Mouse (Mus musculus) thymus, postnatal 0 days (tissue): ENCODE measurements around the gene D8Ertd738e. TPM values are rescaled to one million over a fixed set of nuclear protein-coding genes. Genes with fewer than 3 reads are reported as not detected.

Experiments
- DNase-seq: peaks from one replicate; pipeline ENCODE4 v3.0.0-alpha.2; 2015; ENCODE audit warnings: low spot score
- polyA plus RNA-seq: library from polyadenylated mRNA; unstranded; fragments of >200 nt; fragmentation: Nextera tagmentation; extraction: Ambion mirVana; gene quantifications from 2 replicates; pipeline ENCODE4 v1.2.1, GENCODE M21; 2015

Gene D8Ertd738e
- 403 and 424 TPM in 2 replicates for polyA plus RNA-seq

DNA sequence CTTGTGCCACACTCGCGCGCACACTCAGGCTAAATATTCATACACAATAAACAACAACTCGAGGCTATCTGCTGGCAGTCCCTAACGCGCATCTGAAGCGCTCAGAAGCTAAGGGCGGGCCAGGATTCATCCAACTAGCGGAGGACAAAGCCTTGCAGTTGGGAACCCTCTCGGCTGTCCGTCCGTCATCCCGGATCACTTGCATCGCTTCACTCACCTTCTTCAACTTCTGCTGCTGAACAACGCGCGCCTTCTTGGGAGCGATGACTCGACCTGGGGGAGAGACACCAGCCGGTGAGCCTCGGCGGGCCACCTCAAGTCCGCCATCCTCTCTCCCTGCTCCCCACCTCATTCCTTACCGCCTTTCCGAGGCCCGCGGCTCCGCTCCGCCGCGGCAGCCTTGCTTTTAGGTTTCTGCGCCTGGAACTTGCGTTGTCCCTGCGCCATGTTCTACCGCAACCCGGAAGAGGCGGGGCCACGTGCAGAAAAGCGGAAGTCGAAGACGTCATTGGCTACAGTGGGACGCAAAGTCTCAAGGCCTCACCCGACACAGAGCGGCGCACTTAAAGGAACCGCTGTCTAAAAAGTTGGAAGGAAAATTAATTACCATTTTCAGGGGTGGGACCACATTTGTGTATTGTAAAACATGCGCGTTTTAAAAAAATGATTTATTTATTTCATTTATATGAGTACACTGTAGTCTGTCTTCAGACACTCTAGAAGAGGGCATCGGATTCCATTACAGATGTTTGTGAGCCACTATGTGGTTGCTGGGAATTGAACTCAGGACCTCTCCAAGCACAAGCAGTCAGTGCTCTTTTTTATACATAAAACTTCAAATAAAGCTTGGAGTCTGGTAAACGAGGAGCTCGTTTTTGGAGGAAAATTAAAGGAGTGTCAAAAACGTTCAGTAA lies at the start of gene D8Ertd738e:
TSS of gene D8Ertd738e (minus strand) at position 463 of the 914 bp plus-strand sequence.
- DNase-seq, result peak; percentile 96

DNA sequence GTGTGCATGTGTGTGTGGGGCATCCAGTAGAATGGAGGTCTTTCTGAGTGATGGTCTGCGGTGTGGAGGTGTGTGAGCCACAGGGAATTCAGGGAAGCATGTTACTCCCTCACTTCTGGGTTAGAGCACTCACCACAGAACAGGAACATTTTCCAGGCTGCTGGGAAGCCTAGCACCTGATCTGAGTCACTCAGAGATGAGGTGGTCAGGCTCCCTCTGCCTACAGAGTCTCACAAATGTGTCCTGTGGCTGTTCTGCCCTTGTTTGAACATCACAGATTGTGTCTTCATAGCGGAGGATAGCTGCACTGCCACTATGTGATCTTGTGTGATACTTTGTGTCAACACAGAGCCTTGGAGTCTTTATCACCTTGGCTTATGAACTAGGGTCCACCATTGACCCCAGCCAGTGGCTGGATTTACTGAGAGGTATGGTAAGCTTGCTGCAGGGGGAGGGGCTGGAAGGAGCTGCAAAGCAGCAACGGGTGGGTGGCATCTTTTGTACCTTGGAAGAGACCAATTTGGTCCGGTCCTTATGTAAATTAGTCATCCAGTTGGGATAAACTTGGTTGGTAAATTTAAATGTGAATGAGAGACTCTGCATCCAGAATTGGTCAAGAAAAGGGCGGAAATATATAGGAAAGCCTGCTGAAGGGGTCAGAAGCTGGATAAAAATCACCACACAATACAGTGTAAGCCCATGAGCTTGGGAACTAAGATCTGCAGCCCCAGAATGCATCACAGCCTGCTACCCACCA lies 47.7 kb upstream of the D8Ertd738e start:
- DNase-seq, result no peak

DNA sequence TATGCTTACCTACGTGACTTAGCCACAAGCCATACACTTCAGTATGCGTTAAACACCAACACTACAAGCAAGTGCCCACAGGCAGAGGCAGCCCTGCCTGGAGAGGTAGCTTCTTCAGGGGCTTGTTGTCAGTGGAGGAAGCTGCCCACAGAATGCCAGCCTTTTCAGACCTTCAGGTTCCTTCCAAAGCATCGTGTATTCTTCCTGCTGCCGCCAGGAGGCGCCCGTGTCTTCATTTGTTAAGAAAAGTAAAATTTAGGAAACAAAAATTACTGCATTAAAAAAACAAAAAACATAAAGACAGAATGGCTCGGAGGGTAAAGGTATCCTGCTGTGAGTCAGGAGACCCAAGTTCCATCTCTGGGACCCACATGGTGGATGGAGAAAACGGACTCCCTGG lies 42.2 kb upstream of the D8Ertd738e start:
- DNase-seq, result peak; percentile 76

DNA sequence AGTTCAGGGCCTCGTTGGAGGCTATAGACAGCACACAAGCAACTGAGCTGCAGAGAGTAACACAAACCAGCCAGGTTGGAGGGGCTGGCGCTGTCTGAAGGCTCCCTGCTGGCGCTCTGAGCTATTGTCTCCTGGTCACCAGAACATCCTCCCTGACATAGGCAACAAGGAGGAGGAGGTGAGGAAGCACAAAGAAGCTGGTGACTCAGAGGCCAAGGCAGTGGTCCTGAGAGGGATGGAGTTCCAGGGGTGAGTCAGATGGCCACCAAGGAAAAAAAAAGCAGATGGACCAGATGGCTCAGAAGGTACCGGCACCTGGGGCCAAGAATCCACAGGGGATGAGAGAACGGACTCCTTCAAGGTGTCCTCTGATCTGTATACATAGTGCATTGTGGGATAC lies 41.6 kb upstream of the D8Ertd738e start:
- DNase-seq, result no peak

DNA sequence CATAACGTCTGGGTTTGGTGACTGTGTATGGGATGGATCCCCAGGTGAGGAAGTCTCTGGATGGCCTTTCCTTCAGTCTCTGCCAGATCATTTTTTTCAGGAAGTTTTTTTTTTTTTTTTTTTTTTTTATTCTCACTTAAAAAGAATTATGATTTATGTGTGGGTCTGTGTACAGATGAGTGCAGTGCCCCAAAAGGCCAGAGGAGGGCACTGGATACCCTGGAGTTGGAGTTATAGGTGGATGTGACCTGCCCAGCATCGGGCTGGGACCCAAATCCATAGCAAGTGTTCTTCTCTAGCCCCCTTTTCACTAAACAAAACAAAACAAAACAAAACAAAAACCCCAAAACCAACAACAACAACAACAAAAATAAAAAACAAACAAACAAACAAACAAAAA lies 39.4 kb upstream of the D8Ertd738e start:
- peak; percentile 40 for DNase-seq

DNA sequence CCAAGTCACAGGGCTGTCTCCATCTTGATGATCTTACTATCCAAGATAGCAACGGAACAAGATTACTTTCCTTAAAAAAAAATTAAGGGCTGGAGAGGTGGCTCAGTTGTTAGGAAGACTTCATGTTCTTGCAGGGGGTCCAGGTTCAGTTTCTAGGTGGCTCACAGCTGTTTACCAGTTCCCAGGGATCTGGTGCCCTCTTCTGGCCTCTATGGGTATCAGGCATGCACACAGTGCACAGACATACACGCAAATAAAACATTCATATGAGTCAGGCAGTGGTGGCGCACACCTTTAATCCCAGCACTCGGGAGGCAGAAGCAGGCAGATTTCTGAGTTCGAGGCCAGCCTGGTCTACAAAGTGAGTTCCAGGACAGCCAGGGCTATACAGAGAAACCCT lies 36.1 kb upstream of the D8Ertd738e start:
- DNase-seq, result peak; percentile 72

DNA sequence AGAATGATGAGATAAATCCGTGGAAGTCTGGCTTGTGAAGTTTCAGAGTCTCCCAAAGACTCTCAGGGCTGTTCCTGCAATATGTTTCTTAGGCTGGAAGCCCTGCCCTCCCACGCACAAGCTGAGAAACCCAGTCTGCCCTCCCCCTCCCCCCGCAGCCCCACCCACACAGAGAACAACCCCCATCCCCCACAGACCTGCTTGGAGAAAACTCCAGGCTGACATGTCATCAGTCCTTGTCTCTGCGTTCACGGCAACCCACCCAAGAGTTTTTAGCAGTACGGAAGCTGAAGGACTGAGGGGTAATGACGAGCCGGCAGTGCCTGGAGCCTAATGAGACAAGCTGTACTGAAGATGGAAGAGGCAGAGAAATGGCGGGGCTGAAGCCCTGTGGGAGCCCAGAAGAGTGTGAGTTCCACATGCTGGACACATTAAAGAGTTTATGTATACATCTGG lies 35.1 kb upstream of the D8Ertd738e start:
- DNase-seq, result no peak

DNA sequence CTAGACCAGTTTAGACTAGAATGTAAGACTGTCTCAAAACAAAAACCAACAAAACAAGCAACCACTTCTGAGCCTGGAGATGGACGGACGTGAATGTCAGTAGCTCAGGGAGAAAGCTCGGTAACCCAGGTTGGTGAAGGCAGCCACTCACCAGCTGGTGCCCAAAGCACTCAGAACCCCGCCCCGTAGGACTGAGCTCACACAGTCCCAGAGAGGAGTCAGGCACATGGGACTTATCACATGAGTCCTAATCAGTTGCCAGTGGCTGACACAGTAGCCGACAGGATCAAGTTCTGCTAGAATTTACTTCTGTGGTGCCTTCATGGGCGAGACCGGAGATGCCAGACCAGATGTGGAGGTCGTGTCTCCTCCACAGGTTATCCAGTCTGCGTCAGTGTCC lies 31.3 kb upstream of the D8Ertd738e start:
- DNase-seq, result no peak

DNA sequence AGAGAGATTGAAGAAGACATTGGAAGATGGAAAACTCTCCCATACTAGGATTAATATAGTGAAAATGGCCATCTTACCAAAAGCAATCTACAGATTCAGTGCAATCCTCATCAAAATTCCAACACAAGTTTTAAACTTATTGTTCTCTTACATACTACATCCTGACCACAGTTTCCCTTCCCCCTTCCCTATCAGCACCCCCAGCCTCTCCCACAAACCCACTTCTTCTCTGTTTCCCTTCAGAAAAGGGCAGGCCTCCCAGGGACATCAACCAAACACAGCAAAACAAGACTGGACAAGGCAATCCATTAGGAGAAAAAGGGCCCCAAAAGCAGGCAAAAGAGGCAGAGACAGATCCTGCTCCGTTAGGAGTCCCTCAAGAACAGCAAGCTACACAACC lies 26.9 kb upstream of the D8Ertd738e start:
- DNase-seq, result no peak

DNA sequence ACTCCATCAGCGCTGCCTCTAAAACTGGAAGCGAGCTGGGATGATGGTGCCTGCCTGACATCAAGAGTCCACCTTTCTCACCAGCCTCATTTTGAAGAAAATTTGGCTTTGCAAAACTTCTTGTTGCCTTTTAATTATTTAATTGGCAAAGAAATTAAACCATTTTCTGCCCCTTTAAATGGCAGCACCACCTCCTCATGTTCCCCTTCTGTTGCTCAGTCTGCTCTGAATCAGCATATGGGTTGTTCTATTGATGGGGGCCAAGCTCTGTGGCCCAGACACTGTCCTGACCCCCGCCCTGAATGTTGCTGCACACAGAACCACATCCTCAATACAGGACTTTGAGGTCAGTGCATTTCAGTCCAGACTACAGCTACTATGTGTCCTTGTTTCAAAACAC lies 24.4 kb upstream of the D8Ertd738e start:
- no peak for DNase-seq

DNA sequence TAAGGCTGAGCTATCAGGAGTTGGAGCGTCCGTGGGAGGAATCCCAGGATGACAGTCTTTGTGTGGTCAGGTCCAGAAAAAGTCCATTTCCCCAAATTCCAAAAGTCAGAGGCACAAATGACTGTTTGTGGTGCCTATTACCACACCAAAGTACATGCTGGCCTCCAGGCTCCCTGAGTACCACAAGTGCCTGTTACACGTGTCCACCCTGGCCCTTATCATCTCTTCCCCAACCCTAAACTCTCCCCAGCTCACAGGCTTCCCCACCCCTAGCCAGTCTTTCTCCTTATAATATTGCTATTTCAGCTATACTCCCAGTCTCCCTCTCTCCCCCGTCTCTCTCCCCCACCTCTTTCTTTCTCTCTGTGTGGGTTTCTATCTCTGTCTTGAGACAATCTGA lies 22.8 kb upstream of the D8Ertd738e start:
- no peak for DNase-seq

DNA sequence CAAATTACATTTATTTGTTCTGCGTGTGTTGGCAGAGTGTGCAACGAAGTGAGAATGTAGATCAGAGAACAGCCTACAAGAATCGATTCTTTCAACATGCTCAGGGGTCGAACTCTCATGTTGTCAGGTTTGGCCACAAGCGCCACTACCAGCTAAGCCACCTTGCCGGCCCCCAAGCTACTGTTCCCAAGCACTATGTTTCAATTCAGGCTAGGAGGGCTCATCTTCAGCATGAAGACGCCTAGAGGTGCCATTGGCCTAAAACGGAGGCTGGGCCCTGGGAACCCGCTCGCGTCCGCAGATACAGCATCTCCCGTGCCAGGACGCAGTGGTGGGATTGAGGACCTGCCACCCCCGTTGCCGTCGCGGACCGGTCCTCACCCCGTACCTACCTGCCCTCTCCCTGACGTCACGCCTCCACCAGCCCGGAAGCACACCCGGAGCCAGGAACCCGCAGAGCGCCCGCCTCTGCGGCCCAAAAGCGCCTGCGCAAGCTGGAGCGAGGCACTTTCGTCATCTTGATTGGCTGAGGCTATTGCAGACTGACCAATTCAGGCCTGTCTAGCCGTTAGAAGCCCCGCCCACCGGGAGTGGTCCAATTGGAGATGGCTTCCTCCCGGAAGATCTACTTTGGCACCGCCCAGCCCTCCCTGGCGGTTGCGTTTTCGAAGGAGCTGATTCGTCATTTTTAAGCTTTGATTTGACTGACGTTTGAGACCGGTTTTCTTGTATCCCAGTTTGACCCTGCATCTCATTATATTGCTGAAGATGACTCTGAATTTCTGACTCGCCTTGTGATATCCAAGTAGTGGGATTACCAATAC lies 20.6 kb upstream of the D8Ertd738e start, which contains the start of gene Ccdc130:
TSS of gene Ccdc130 (minus strand) at position 431 of the 824 bp plus-strand sequence.
- DNase-seq, result peak; percentile 100

DNA sequence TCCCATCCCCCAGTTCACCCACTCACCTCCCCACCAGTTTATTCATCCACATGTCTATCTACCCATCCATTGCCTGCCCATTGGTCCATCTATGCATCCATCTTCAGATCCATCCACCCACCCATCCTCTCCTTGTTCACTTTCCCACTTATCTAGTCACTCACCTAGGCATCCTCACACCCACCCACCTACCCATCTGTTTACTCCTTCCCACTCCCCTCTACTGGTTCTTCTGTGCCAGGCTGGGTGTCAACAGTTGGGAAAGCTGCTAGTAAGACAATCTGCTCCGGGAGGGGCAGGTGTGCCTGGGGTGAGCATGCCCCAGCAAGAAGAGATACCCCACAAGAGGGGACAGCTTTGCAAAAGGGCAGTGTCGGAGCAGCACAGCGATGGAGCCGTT lies 11.6 kb upstream of the D8Ertd738e start:
- no peak for DNase-seq

DNA sequence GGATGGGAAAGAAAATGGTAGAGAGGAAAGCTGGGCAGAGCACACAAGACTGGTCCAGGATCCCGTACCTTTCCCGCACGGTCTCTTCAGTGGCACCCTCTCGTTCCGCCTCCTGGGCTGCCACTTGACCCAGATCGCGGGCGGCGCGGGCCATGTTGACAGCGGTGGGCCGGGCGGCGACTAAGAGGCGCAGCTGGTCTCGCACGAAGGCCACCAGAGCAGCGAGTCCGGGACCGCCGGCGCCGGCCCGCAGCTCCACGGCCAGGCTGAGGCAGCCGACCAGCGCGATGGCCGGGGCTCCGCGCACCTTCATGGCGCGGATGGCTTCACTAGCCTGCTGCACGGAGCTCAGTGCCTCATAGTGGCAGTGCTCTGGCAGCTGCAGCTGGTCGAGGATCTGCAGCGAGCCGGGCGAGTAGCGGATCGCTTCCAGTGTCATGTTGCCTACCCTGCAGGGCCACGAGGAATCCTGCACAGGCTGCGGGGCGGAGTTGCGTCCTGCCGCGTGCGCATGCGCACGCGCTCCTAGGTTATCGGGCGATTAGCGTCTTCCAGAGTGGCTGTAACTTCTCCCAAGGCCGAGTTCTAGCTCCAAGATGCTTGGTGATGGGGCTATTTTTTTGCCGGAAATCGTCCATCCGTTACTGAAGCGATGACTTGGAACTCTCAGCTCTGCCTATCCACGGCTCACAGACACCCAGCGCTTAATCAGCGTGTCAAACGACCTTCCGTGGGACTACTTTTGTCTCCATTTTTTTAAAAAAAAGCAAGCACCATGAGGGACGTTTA lies 7.5 kb upstream of the D8Ertd738e start, which contains the start of gene Mri1:
TSS of gene Mri1 (minus strand) at position 505 of the 789 bp plus-strand sequence.
- peak; percentile 90 for DNase-seq

DNA sequence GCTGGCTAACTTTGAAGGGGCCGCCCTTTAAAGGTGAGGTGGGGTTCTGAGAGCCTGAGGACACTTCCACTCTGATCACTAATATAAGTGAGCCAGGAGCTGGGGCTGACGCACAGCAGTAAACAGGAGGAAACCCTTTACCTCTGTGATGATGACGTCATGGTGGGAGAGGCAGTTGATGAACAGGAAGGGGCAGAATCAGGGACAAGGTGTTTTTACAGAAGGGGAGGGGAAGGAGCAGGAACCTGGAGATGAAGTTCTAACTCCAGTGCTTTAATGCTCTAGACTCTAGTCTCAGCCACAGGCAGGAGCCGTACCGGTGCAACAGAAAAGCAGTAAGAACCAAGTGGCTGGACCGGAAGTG lies 6.9 kb upstream of the D8Ertd738e start:
- DNase-seq, result peak; percentile 44

DNA sequence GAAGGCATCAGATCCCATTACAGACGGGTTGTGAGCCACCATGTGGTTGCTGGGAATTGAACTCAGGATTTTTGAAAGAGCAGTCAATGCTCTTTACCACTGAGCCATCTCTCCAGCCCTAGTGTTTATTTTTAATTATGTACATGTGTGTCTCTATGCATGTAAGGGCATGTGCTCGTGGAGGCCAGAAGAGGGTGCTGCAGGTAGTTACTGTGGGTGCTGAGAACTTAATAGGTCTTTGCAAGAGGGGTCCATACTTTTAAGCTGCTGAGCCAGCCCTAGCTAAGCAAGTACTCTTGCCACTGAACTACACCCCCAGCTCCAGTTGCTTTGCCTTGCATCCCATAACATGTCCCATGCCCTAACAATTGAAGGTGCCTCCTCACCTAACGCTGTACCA lies 6.3 kb upstream of the D8Ertd738e start:
- DNase-seq, result peak; percentile 28

DNA sequence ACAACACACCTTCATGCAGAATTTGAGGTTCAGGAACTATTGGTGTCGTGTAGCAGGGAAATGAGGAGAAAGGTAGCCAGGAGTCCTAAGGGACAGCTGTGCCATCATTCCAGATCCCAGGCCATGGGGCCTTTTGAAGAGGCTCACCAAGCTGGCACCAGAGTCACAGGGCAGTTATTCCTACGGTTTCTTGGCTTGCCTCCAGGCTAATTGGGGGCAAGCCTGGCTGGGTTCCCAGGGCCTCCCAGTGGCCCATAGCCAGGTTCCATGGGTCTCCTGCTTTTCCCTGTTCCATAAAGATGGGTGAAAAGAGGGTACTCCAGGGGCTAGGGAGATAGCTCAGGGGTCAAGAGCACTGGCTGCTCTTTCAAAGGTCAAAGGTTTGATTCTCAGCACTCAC lies 7.7 kb downstream of the D8Ertd738e start:
- DNase-seq, result no peak

DNA sequence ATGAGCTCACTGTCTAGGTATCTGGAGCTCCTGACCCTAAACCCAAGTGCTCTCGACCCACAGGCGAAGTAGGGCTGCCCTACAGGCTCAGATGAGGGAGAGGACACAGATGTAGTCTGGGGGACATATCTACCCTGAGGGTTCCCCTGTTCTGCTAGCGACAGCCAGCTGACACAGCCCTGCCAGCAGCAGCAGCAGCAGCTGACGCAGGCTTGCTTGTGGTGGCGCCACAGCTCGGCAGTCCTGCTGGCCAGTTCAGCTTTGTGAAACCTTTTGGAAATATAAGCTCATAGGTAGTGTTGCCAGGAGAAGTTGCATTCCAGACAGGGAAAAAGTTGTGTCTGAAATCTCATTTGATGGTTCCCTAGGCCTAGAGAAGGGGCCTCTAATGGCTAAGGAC lies 8.4 kb downstream of the D8Ertd738e start:
- DNase-seq, result no peak

DNA sequence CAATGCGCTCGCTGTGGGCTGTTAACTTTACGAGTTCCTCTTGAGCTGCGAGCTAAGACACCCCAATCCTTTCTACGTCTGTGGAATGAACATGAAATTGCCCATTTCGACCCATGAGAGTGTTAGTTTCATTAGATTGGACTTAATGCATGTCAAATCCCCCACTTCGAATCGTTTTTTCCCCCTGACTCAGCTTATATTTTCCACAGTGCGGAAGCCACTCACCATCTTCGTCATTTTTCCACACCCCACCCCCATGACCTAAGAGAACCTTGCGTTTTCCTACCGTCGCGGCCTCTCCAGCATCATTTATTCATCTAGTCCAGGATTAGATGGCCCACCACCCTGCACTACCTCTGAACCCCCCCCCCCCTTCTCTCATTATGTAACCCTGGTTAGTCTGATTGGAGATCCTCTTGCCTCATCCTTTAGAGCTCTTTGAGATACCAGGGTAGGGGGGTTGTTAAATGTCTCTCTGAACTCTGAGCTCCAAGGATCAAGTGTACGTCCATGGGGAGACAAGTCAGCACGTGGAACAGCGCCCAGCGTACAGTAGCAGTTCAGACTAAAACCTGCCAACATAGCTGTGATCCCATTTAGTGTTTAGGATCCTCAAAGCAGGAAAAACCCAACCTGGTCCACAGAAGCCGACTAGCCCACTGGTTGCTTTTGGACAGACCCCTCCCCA lies 11.8 kb downstream of the D8Ertd738e start:
- DNase-seq, result peak; percentile 13

DNA sequence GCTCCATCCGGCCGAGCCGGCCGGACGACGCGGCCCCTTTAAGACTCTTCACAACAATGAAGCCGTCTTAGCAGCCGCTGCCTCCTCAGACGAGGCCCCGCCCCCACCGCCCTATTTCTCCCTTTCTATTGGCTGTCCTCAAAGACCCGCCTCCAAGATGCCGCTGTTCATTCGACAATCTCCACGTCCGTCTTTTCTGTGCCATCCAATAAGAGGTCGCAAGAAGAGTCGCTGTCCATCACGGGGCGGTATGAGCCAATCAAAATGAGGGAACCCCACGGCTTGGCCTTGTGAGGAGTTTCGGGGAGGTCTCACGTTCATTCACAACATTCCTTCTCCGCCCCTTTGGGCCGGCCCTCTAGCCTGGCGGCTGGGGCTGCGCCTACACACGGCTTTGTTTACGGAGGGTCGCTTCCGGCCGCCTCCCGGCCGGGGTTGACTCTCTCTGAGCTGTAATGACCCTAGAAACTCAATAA lies 12.5 kb downstream of the D8Ertd738e start, which contains the start of gene Zswim4:
TSS of gene Zswim4 (minus strand) at position 58 of the 476 bp plus-strand sequence.
- DNase-seq, result peak; percentile 99
